Mouse (Mus musculus) forebrain, embryonic 15.5 days (tissue): ENCODE results near the gene Gm10340. TPM values are rescaled to one million over a fixed set of nuclear protein-coding genes. Genes with fewer than 3 reads are reported as not detected.
"Not testable (repeated sequence)": the region's sequence is repeated elsewhere in the genome, so short reads cannot be mapped to it uniquely, and the experiment has no call there.

Experiments
- ATAC-seq: fragments of 200-750 bp; cut with Nextera tagmentation; replicated peaks from 2 replicates; pipeline ENCODE4 v1.8.0; 2017; ENCODE audit warnings: mild to moderate bottlenecking, moderate TSS enrichment, moderate library complexity
- H3K27ac ChIP-seq: fragments of 300-500 bp; sonication (generic); replicated peaks from 2 replicates; pipeline ENCODE4 v1.5.1; 2015; ENCODE audit warnings: mild to moderate bottlenecking, inconsistent platforms
- H3K27me3 ChIP-seq: fragments of 300-500 bp; sonication (generic); 2 replicates; pipeline ENCODE4 v1.6.1; 2015; ENCODE audit warnings: inconsistent platforms
- H3K36me3 ChIP-seq: fragments of 300-500 bp; sonication (generic); 2 replicates; pipeline ENCODE4 v1.6.1; 2015; ENCODE audit warnings: mild to moderate bottlenecking, inconsistent platforms
- H3K4me1 ChIP-seq: fragments of 300-500 bp; sonication (generic); 2 replicates; pipeline ENCODE4 v1.6.1; 2015; ENCODE audit warnings: inconsistent platforms
- H3K4me2 ChIP-seq: fragments of 300-500 bp; sonication (generic); replicated peaks from 2 replicates; pipeline ENCODE4 v1.6.1; 2015; ENCODE audit warnings: mild to moderate bottlenecking, inconsistent platforms
- H3K4me3 ChIP-seq: fragments of 300-500 bp; sonication (generic); 2 replicates; pipeline ENCODE4 v1.5.1; 2015; ENCODE audit warnings: mild to moderate bottlenecking, inconsistent platforms
- H3K9ac ChIP-seq: fragments of 300-500 bp; sonication (generic); replicated peaks from 2 replicates; pipeline ENCODE4 v1.6.1; 2015; ENCODE audit warnings: mild to moderate bottlenecking, inconsistent platforms
- H3K9me3 ChIP-seq: fragments of 300-500 bp; sonication (generic); 2 replicates; pipeline ENCODE4 v1.6.1; 2016; ENCODE audit warnings: inconsistent platforms
- WGBS: fragments of 180-500 bp; shearing (Covaris S2); methylation state at CpG from one replicate; pipeline ENCODE4 v1.1.7; 2015; ENCODE audit warnings: mixed read lengths; 5-methylcytosine and 5-hydroxymethylcytosine counted together
- polyA plus RNA-seq: library from polyadenylated mRNA; unstranded; fragments of >200 nt; fragmentation: Nextera tagmentation; extraction: Ambion mirVana; gene quantifications from 2 replicates; pipeline ENCODE4 v1.2.1, GENCODE M21; 2015

Gene Gm10340
- polyA plus RNA-seq = not detected in 2 replicates

GRCm38 (mm10) chr14:3133697-3134096 lies at the start of gene Gm10340:
Gene Gm10340, plus strand, starts transcription at chr14:3133997.
- H3K27me3 ChIP-seq, ATAC-seq, H3K27ac ChIP-seq, H3K9me3 ChIP-seq, H3K4me2 ChIP-seq, H3K9ac ChIP-seq, H3K4me1 ChIP-seq, H3K4me3 ChIP-seq, H3K36me3 ChIP-seq: not testable (repeated sequence)
- WGBS = 83% methylated on average over 2 of the region's 3 CpGs

GRCm38 (mm10) chr14:3116051-3116450 lies 17.7 kb upstream of the Gm10340 start:
- not testable (repeated sequence) for H3K4me3 ChIP-seq, ATAC-seq, H3K27ac ChIP-seq, H3K4me2 ChIP-seq, H3K27me3 ChIP-seq, H3K4me1 ChIP-seq, H3K9me3 ChIP-seq, H3K36me3 ChIP-seq, H3K9ac ChIP-seq
- whole genome bisulfite sequencing = 94% methylated on average over 25 of the region's 25 CpGs

- not testable (repeated sequence) for H3K27me3 ChIP-seq, H3K9ac ChIP-seq, ATAC-seq, H3K9me3 ChIP-seq, H3K4me1 ChIP-seq, H3K36me3 ChIP-seq, H3K27ac ChIP-seq, H3K4me3 ChIP-seq, H3K4me2 ChIP-seq
- no CpG with 5 or more reads among the region's 2 CpGs for WGBS
These were observed 54.2 kb downstream of the Gm10340 start, which contains the start of gene Gm5795 for GRCm38 (mm10) chr14:3187955-3188354. Gene Gm5795, plus strand, starts transcription at chr14:3188255.

Other genes starting within 250 kb of the Gm10340 start
- gene Gm2888, start 104.0 kb upstream of the Gm10340 start, polyA plus RNA-seq = not detected in 2 replicates
- gene Gm2897, start 84.7 kb upstream of the Gm10340 start, polyA plus RNA-seq = 8.2 and 9.7 TPM in 2 replicates
- 0.24 TPM in 1 of 2 replicates, not detected in the other for gene Gm5795, start 54.3 kb downstream of the Gm10340 start, polyA plus RNA-seq
- gene D830030K20Rik, start 74.5 kb downstream of the Gm10340 start, polyA plus RNA-seq = 16.1 and 16.2 TPM in 2 replicates
- gene Gm2956, start 198.6 kb downstream of the Gm10340 start, polyA plus RNA-seq = not detected in 2 replicates